Mouse (Mus musculus) liver, adult 2 months (tissue): ENCODE measurements around the gene Wnk2. TPM values are rescaled to one million over a fixed set of nuclear protein-coding genes. Genes with fewer than 3 reads are reported as not detected.
"Not testable (repeated sequence)": the region's sequence is repeated elsewhere in the genome, so short reads cannot be mapped to it uniquely, and the experiment has no call there.

ENCODE experiments used
- DNase-seq: peaks from one replicate; pipeline ENCODE4 v3.0.0-alpha.2; 2011; ENCODE audit warnings: low read depth, low spot score; ENCODE audit errors: extremely low read depth
- H3K27ac ChIP-seq: fragments of 200-500 bp; replicated peaks from 2 replicates; pipeline ENCODE4 v1.5.1; 2012; ENCODE audit warnings: low read depth, mild to moderate bottlenecking, control low read depth, inconsistent platforms, low read length; ENCODE audit not compliant: insufficient read depth
- H3K27me3 ChIP-seq: fragments of 200-500 bp; 2 replicates; pipeline ENCODE4 v1.6.1; 2012; ENCODE audit warnings: mild to moderate bottlenecking, moderate library complexity, low read length, inconsistent platforms; ENCODE audit not compliant: control insufficient read depth, insufficient read depth
- H3K36me3 ChIP-seq: fragments of 200-500 bp; 2 replicates; pipeline ENCODE4 v1.6.1; 2012; ENCODE audit warnings: low read length, inconsistent platforms; ENCODE audit not compliant: control insufficient read depth, insufficient read depth
- H3K4me1 ChIP-seq: fragments of 200-500 bp; 2 replicates; pipeline ENCODE4 v1.6.1; 2011; ENCODE audit warnings: low read length; ENCODE audit not compliant: control insufficient read depth, insufficient read depth
- H3K4me3 ChIP-seq: fragments of 200-500 bp; 2 replicates; pipeline ENCODE4 v1.5.1; 2011; ENCODE audit warnings: low read depth, mild to moderate bottlenecking, control low read depth, low read length, moderate library complexity; ENCODE audit not compliant: insufficient read depth
- H3K79me2 ChIP-seq: fragments of 200-500 bp; 2 replicates; pipeline ENCODE4 v1.6.1; 2012; ENCODE audit warnings: inconsistent platforms, mild to moderate bottlenecking, low read length, moderate library complexity; ENCODE audit not compliant: control insufficient read depth, insufficient read depth
- H3K9ac ChIP-seq: fragments of 200-500 bp; 2 replicates; pipeline ENCODE4 v1.6.1; 2012; ENCODE audit warnings: low read depth, mild to moderate bottlenecking, control low read depth, inconsistent platforms, low read length
- CTCF ChIP-seq: fragments of 200-500 bp; IDR thresholded peaks from 2 replicates; pipeline ENCODE4 v1.5.1; 2011; ENCODE audit warnings: low read depth, low read length, control low read depth
- POLR2A ChIP-seq: fragments of 200-500 bp; IDR thresholded peaks from 2 replicates; pipeline ENCODE4 v1.6.1; 2011; ENCODE audit warnings: low read length, control low read depth; ENCODE audit not compliant: insufficient read depth; ENCODE audit errors: extremely low read depth
- WGBS: fragments of 180-500 bp; shearing (Covaris S2); methylation state at CpG from one replicate; pipeline ENCODE4 v1.1.7; 2018; 5-methylcytosine and 5-hydroxymethylcytosine counted together
- polyA plus RNA-seq: library from polyadenylated mRNA; depleted of rRNA; stranded (reverse); fragments of >200 nt; gene quantifications from 2 replicates; pipeline ENCODE4 v1.2.3, GENCODE M21; 2012
- total RNA-seq: library from RNA; depleted of rRNA; stranded (reverse); fragments of >200 nt; gene quantifications from 2 replicates; pipeline ENCODE4 v1.2.3, GENCODE M21; 2014

Gene Wnk2
- total and polyA plus RNA-seq, 2 experiments = 0.09 to 0.15 TPM

GRCm38 (mm10) chr13:49064257-49064656 is 83.6 kb downstream of the Wnk2 start:
- Histone ChIP-seq H3K4me1 (no peaks in the 10 kb centered on the region), H3K36me3 (no peaks in the 10 kb centered on the region), H3K79me2 (no peaks in the 10 kb centered on the region), H3K9ac (no peak overlapping the region), H3K4me3 (no peak overlapping the region), H3K27me3 (no peaks in the 10 kb centered on the region), H3K27ac (no peak overlapping the region)
- DNase-seq = no peak
- TF ChIP-seq CTCF (no peak), POLR2A (no peak)
- WGBS = 81% methylated on average over 5 of the region's 5 CpGs

GRCm38 (mm10) chr13:49060456-49060855 is 87.4 kb downstream of the Wnk2 start:
- Histone ChIP-seq H3K79me2 (no peaks in the 10 kb centered on the region), H3K4me1 (no peaks in the 10 kb centered on the region), H3K4me3 (no peak overlapping the region), H3K27me3 (no peaks in the 10 kb centered on the region), H3K36me3 (no peaks in the 10 kb centered on the region), H3K9ac (no peak overlapping the region), H3K27ac (no peak overlapping the region)
- 89% methylated on average over 7 of the region's 7 CpGs for WGBS
- no peak for DNase-seq
- TF ChIP-seq POLR2A (no peak), CTCF (no peak)

- H3K36me3 ChIP-seq = no peaks in the 10 kb centered on the region
- no peak overlapping the region for H3K4me3 ChIP-seq
- TF ChIP-seq POLR2A (no peak), CTCF (peak; percentile 90)
- DNase-seq = peak; percentile 22
- H3K27me3 ChIP-seq = no peaks in the 10 kb centered on the region
- no peak overlapping the region for H3K9ac ChIP-seq
- WGBS = 80% methylated on average over 4 of the region's 4 CpGs
- no peaks in the 10 kb centered on the region for H3K4me1 ChIP-seq
- no peak overlapping the region for H3K27ac ChIP-seq
- H3K79me2 ChIP-seq = no peaks in the 10 kb centered on the region
Measured at GRCm38 (mm10) chr13:49058528-49058927, 89.3 kb downstream of the Wnk2 start.

GRCm38 (mm10) chr13:49056304-49056703 is 91.5 kb downstream of the Wnk2 start:
- DNase-seq = no peak
- no peaks in the 10 kb centered on the region for H3K27me3 ChIP-seq
- no peaks in the 10 kb centered on the region for H3K4me1 ChIP-seq
- no peak overlapping the region for H3K27ac ChIP-seq
- no peak overlapping the region for H3K9ac ChIP-seq
- no peak for TF ChIP-seq CTCF
- TF ChIP-seq POLR2A = no peak
- no peaks in the 10 kb centered on the region for H3K79me2 ChIP-seq
- WGBS = 97% methylated on average over 4 of the region's 4 CpGs
- no peak overlapping the region for H3K4me3 ChIP-seq
- H3K36me3 ChIP-seq = no peaks in the 10 kb centered on the region

GRCm38 (mm10) chr13:49054753-49055152 is 93.1 kb downstream of the Wnk2 start:
- H3K4me3 ChIP-seq, H3K27ac ChIP-seq, H3K4me1 ChIP-seq, H3K9ac ChIP-seq, DNase-seq, H3K36me3 ChIP-seq, H3K27me3 ChIP-seq, H3K79me2 ChIP-seq: not testable (repeated sequence)

GRCm38 (mm10) chr13:49053333-49053732 is 94.5 kb downstream of the Wnk2 start:
- Histone ChIP-seq H3K9ac (no peak overlapping the region), H3K4me3 (no peak overlapping the region), H3K4me1 (no peaks in the 10 kb centered on the region), H3K36me3 (no peaks in the 10 kb centered on the region), H3K27ac (no peak overlapping the region), H3K79me2 (no peaks in the 10 kb centered on the region), H3K27me3 (no peaks in the 10 kb centered on the region)
- DNase-seq = no peak
- TF ChIP-seq CTCF (no peak), POLR2A (no peak)
- WGBS = 77% methylated on average over 2 of the region's 2 CpGs
